Mouse (Mus musculus) megakaryocyte-erythroid progenitor cell, adult 5-6 weeks (primary cell): ENCODE measurements around the gene Apoc1. TPM values are rescaled to one million over a fixed set of nuclear protein-coding genes. Genes with fewer than 3 reads are reported as not detected.
"Not testable (repeated sequence)": the region's sequence is repeated elsewhere in the genome, so short reads cannot be mapped to it uniquely, and the experiment has no call there.

Experiments
- ATAC-seq: replicated peaks from 2 replicates; pipeline ENCODE4 v1.8.0; 2016; ENCODE audit warnings: mild to moderate bottlenecking, inconsistent platforms; ENCODE audit not compliant: severe bottlenecking, poor library complexity, low FRiP score, low TSS enrichment
- total RNA-seq, 2 experiments: library from RNA; stranded (forward) in 1 of 2; stranded (reverse) in 1 of 2; fragments of 200-1000, 215-1000 nt in 1 of 2; fragments of >200 nt in 1 of 2; fragmentation: Nextera tagmentation in 1 of 2; gene quantifications; 2 replicates each; pipeline ENCODE4 v1.2.3; 2014 to 2017

The Apoc1 gene
- total RNA-seq, 2 experiments from 2014 or later = 2.3 to 15.4 TPM

DNA sequence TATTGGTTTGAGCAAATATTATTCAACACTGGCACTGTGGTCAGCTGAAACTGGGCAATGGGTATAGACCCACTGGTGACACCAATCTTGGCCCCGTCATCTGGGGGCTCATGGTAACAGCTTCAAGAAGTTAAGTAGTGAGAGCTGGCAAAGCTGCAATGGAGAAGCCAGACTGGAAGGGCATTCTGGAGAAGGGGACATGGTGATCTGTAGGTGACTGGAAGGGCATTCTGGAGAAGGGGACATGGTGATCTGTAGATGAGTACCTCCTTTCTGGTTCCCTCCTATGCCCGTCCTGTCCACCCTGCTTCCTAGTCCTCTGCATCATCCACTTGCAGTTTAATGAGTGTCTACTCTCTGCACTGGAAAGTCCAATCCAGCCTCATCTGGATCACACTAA lies 3.8 kb downstream of the Apoc1 start:
- ATAC-seq = no peak

DNA sequence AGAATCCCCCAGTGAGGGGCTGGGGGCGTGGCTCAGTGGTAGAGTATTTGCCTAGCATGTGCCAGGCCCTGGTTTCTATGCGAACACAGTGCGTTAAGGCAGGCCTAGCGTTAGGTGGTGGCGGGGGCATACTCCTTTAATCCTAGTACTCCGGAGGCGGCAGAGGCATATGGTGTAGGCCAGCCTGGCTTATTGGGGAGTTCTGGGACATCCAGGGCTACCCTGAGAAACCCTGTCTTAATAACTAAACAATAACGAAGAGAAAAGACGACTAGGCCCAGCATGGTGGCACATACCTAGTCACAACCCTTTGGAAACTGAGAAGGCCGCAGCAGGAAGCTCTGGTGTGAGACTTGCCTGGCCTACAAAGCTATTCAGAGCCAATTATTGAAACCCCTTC lies 4.4 kb downstream of the Apoc1 start:
- no peak for ATAC-seq

DNA sequence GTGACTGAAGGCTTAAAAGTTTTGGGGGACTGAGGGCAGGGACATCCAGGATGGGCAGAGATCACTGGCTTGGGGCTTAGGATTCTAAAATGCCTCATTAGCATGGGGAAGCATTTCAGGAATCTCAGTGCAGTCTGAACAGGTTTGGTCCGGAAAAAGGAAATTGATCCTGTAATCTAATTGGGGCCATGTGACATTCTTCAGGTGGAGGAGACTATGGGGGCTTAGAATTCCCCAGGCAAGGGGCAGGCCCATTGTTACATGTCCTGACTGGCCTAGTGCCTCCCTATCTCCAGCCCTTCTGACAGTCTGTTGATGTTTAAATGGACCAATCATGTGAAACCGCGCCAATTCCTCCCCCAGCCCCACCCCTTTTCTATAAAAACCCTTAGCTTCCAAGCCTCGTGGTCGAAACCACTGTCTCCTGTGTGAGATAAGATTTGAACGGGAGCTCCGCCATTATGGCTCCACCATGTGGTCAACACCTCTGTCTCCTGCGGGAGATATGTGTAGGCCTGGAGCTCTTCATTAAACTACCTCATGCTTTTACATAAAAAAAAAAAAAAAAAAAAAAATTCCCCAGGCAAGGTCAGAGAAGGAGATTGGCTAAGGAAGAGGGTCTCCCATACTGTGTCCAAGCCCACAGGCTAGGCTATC lies 5.4 kb downstream of the Apoc1 start:
- ATAC-seq = not testable (repeated sequence)

DNA sequence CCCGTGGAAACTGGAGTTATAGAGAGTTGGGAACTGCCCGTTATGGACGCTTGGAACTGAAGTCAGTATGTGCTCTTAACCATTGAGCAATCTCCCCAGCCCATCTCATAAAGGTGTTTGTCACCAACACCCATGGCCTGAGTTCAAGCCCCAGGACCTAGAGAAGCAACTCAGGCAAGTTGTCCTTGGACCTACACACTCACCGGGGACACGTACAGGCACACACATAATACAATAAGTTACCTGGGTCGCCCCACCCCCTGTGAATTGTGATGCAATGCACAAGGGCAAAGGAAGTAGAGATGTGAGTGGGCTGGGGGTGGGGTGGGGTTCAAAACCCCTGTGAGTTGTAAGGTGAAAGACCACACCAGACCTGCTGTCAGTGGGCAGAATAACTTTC lies 5.9 kb downstream of the Apoc1 start:
- ATAC-seq = no peak

DNA sequence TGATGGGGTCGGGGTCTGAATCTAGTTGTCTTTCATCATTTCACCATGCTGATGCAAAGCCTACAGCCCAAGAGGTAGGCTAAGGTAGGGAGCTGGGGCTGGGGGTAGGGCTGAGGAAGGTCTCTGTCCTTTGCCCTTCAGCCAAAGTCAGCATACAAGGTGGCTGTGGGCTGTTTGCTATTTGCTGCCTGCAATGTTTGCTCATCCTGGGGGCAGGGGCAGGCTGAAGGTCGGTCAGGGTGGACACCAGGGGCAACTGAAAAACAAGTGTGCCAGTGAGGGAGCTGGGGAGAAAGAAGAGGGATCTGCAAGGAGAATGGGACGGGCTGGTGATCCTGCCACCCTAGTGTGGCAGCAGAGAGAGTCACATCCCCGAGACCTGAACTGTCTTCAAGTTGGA lies 7.1 kb downstream of the Apoc1 start:
- ATAC-seq = no peak

DNA sequence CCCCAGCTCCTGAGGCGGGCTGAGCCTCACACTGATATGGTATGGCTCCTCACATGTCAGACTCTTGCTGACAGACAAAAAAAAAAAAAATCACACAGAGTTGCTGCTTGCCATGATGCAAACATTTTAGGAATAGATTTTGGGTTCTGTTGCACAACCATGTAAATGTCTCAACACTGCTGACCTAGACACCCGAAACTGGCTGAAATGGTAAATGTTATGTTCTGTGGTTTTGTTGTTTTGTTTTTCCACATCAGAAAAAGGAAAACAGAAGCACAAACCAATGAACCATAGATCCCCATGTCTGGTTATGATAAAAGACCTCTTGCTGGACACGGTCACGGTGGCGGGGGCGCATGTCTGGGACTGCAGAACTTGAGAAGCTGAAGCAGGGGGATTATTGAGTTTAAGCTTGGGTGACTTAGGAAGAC lies 8.7 kb downstream of the Apoc1 start:
- ATAC-seq = no peak

DNA sequence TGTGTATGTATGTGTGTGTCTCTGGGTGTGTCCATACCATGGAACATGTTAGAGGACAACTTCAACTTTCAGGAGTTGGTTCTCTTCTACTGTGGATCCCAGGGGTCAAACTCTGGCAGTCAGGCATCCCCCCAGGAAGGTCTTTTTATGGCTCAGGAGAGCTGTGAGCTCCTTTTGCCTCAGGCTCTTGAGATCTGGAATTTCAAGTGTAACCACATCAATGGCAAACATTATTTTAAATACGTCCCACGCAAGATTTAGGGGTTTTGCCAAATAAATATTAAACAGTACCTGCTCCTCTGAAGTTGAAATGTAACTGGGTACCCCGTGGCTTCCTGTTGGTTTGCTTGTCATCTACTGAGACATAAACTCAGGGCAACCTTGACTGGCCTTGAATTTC lies 9.5 kb downstream of the Apoc1 start:
- ATAC-seq = no peak

DNA sequence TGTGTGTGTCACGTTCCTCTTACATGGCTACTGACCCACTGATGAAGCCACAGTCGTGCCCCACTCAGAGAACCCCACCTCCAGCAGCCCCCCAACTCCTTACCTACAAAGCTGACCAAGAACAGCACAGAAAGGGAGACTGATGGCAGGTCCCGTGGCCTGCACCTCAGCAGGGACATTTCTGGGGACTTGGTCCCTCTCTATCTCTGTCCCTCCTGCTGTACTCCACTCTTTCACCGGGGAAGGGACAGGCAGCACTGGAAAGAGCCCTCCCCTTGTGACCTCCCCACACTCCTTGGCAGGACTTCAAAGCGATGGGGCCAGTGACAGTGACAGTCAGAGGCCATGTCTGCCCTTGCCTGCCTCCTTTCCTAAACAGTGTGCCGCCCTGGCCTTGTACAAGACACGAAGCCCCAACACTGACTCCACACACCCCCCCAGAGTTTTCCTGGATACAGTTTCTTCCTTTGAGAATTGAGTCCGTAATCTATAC lies 11.2 kb downstream of the Apoc1 start, which contains the start of the genes Gm44805 and Apoc4:
Gene Gm44805 (minus strand): TSS at position 222 of the 493 bp plus-strand sequence.
Gene Apoc4 (minus strand): TSS at position 278 of the 493 bp plus-strand sequence.
- ATAC-seq = no peak; the same call in 1 of the 2 replicates

DNA sequence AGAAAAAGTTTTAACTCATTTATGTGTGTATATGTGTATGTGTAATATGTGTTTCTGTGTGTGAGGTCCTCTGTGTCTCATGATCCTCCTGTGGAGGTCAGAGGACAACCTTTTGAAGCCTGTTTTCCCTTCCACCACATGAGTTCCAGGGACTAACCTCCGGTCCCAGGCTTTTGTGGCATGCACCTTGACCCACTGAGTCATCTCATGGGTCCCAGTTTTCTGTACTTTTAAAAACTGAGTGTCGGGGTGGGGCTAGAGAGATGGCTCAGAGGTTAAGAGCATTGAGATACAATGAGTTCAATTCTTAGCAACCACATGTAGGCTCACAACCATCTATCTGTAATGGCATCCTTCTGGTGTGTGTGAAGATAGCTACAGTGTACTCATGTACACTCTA lies 11.8 kb downstream of the Apoc1 start:
- ATAC-seq = no peak; the same call in 1 of the 2 replicates

DNA sequence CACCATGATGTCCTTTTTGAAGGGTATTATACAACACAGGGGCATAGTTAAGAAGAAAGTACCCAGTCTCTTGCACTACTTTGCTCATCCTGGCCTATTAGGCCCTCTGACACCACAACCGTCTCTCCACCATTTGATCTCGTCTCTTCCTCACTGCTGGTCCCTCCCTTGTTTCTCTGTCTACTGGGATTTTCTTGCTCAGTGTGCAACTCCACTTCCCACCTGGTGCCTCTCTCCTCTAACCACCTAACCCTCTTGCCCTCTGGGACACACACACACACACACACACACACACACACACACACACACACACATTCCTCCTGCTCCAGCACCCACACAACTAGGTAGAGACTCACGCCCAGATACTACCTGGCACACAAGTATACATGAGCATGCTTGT lies 13.6 kb downstream of the Apoc1 start:
- ATAC-seq = no peak

DNA sequence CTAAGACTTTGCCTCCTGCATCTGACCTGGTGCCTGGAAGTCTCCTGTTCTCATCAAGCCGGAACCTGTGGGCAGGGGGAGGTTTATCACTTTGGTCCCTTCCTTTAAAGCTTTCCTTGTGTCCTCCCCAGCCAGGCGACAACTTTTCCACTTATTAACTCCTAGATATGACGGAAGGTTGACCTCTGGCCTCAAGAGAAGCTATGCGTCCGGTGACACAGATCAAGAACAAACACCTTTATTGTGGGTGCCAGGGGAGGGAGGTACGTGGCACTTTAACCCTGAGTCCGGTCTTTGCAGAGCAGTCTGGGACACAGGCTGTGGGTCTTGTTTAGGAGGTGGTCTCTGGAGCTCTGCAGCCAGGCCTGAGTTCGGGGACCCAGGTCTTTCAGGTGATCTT lies 14.6 kb downstream of the Apoc1 start, which contains the start of gene Apoc2:
Gene Apoc2 (minus strand): TSS at position 70 of the 400 bp plus-strand sequence.
- ATAC-seq = no peak

DNA sequence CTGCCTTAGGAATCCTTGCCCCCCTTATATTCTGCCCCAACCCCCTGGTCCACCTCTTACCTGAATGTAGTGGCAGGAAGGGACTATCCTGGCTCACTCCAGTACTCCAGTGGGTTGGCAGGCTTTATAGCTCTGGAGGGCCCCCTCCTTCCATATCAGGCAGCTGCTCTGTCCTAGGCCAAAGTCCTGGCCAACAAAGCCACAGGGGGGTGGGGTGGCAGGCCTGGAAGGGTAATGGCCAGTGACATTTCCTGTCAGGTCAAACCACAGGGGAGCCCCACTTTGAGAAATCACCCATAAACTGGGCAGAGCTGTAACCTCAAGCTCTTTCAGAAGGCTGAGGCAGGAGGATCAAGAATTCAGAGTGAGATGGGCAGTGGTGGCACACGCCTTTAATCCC lies 15.8 kb downstream of the Apoc1 start:
- ATAC-seq = no peak

DNA sequence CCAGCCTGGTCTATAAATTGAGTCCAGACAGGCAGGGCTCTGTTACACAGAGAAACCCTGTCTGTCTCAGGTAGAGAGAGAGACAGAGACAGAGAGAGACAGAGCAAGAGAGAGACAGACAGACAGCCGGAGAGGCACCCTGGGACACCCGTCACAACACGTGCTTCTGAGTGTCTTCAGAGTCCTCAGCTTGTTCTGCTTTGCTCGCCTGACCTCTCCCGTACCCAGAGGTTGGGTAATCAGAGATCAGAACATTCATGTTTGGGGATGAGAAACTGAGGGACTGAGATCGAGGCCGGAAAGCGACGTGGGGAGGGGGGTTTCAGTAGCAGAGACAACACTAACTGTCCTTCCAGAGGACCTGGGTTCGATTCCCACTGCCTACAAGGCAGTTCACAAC lies 16.6 kb downstream of the Apoc1 start:
- no peak for ATAC-seq

DNA sequence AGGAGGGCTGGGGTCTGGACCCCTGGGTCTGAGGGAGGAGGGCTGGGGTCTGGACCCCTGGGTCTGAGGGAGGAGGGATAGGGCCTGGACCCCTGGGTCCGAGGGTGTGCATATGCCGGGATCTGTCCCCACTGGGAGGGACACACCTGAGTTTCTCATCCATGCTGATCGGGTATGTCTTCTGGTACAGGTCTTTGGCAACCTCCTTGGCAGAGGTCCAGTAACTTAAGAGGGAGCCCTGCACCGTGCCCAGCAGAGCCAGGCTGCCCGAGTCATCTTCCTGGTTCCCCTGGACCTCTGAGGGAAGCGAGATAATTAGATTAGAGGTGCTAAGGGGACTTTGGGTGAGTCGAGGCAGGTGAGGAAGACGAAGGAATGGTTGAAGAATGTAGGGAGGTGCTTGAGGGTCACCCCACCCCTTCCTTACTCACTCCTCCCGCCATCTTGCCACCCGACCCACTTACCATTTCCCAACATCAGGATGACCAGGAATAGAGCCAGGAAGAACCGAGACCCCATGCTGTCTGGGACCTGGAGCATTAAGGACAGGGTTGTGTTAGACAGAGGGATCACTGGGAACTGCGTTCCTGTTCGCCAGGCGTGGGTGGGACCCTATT lies 19.3 kb downstream of the Apoc1 start:
- ATAC-seq = no peak

DNA sequence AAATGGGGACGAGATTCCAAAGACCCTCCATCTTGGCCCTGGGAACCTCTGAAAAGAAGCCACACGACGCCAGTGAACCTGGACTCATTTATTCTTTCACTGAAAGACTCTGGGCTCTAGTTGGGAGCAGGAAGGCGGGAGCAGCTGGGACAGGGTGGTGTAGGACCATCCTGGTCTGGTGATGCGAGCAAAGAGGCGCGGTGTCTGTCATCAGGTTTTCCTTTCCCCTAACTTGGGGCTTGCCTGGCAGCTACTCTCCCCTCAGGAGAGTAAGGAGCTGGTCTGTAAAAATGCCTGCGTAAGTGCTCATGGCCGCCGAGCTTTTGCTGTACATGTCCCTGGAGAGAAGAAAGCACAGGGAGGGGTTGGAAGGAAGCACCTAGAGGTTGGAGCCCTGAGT lies 20.9 kb downstream of the Apoc1 start:
- no peak for ATAC-seq

DNA sequence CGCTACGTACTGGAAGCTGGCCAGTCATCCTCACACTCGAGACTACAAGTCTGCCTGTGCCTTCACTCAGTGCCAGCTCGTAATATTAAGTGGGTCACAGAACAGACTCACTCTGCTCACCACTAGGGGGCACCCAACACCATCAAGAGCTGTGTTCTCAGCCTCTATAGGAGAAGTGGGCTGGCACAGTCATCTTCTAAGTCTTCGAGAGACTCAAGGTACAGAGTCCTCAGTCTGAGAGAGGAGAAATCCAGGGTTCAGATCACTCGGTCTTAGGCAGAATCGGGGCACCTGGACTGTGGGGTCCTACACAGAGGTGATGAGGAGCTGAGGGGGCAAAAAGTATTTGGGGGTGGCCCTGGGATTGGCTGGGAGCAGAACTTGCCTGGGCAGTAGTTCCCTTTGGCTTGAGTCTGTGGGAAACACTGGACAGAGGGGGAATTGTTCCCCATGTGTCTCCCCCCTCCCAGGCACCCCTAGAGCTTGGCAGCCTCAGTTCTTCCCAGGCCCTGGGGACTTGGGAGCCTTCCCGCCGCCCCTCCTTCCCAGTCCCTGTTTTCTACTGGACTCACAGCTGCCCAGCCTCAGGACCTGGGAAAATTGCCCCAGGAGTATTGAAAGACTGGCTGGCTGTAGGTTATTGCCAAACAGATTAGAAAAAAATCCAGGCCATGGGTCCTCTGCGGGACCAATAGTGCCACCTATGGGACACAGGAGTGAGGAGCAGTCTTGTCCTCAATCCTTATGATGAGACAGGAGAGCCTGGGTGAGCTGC lies 23.3 kb downstream of the Apoc1 start:
- peak; percentile 75 for ATAC-seq

DNA sequence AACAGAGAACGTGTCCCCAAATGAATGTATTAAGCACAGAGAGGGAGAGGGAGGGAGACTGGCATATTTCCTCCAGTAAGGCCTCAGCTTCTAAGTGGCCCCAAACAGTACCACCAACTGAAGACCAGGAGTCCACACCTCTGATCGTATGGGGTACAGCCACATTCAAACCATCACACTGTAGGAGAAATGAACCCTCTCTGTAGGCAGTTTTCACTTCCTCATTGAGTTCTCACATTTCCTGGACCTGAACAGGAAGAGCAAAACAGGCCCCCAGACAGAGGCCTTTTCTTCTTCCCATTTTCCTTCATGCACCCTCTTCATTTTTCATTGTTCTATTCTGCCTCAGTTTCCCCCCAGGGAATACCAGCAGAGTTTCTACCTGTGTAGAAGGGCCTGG lies 25.0 kb downstream of the Apoc1 start:
- no peak for ATAC-seq

DNA sequence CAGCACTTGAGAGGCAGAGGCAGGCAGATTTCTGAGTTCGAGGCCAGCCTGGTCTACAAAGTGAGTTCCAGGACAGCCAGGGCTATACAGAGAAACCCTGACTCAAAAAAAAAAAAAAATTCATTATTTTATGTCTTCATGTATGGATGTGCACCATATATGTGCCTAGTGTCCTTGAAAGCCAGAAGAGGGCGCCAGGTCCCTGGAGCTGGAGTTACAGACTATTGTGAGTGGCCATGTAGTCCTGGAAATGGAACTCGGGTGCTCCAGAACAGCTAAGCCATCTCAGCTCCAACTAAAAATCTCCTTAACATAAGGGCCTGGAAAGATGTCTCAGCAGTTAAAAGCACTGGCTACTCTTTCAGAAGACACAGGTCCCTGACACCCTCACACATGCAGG lies 25.7 kb downstream of the Apoc1 start:
- ATAC-seq = no peak

DNA sequence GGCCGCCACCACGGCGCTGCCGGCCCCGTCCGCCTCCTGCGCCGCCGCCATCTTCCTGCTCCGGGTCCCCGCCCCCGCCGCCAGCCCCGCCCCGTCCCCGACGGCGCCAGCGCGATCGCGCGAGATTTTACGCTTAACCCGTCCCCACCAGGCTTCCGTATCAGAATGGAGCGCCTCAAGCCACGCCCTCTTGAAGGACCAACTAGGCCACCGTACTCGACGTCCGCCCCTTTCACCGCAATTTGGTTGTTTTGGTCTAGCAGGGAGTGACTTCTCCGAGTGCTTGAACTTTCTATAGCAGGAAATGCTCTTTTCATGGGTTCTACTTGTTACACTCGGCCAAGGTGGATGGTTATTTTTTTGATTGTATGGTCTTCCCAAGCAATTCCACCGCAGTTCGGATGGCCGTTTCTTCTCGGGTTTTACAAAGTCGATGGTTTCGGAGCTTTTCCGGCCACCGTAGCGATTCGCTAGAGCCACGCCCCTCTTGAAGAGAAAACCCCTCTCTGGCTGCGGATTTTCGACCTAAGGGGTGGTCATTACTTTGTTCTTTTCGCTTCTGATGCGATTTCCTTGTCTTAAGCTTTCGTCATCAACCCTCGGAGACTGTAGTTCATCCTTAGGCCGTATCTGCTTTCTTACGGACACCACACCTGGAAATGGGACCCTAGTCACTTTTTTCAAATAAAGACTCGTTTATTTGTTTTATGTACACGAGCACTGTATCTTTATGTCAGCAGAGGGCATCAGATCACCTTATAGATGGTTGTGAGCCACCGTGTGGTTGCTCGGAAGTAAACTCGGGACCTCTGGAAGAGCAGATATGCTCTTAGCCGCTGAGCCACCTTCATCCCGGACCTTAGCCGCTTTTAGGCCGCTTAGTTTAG lies 27.3 kb downstream of the Apoc1 start, which contains the start of gene Clptm1:
Gene Clptm1 (minus strand): TSS at position 79 of the 887 bp plus-strand sequence.
- ATAC-seq = peak; percentile 66
